Mouse (Mus musculus): Measurements from ENCODE around the gene Taar4.

Gene Taar4

GRCm38 (mm10) chr10:24008143-24008542 lies 47.8 kb downstream of the Taar4 start:
- no peak for DNase-seq

All from heart, adult 11 months (tissue).